Mouse (Mus musculus) neural tube, embryonic 14.5 days (tissue): ENCODE results near the gene Gpr137. TPM values are rescaled to one million over a fixed set of nuclear protein-coding genes. Genes with fewer than 3 reads are reported as not detected.
"Not testable (repeated sequence)": the region's sequence is repeated elsewhere in the genome, so short reads cannot be mapped to it uniquely, and the experiment has no call there.

ENCODE experiments used
- ATAC-seq: fragments of 200-750 bp; cut with Nextera tagmentation; 2 replicates; pipeline ENCODE4 v1.8.0; 2017; ENCODE audit warnings: low read depth, mild to moderate bottlenecking, moderate TSS enrichment, moderate library complexity
- H3K27ac ChIP-seq: fragments of 300-500 bp; sonication (generic); 2 replicates; pipeline ENCODE4 v1.5.1; 2014; ENCODE audit warnings: low read depth, mild to moderate bottlenecking, control low read depth, low read length, moderate library complexity, mixed read lengths
- H3K27me3 ChIP-seq: fragments of 300-500 bp; sonication (generic); 2 replicates; pipeline ENCODE4 v1.6.1; 2014; ENCODE audit warnings: low read length; ENCODE audit not compliant: control insufficient read depth, insufficient read depth
- H3K36me3 ChIP-seq: fragments of 300-500 bp; sonication (generic); 2 replicates; pipeline ENCODE4 v1.6.1; 2014; ENCODE audit warnings: low read length, mixed read lengths; ENCODE audit not compliant: control insufficient read depth, insufficient read depth
- H3K4me1 ChIP-seq: fragments of 300-500 bp; sonication (generic); 2 replicates; pipeline ENCODE4 v1.6.1; 2014; ENCODE audit warnings: low read length; ENCODE audit not compliant: control insufficient read depth, insufficient read depth
- H3K4me2 ChIP-seq: fragments of 300-500 bp; sonication (generic); 2 replicates; pipeline ENCODE4 v1.6.1; 2014; ENCODE audit warnings: mild to moderate bottlenecking, low read depth, low read length, control low read depth
- H3K4me3 ChIP-seq: fragments of 300-500 bp; sonication (generic); 2 replicates; pipeline ENCODE4 v1.5.1; 2014; ENCODE audit warnings: low read depth, low read length, control low read depth, mixed read lengths
- H3K9ac ChIP-seq: fragments of 300-500 bp; sonication (generic); replicated peaks from 2 replicates; pipeline ENCODE4 v1.6.1; 2014; ENCODE audit warnings: low read depth, mild to moderate bottlenecking, control low read depth, low read length, mixed read lengths
- H3K9me3 ChIP-seq: fragments of 300-500 bp; sonication (generic); 2 replicates; pipeline ENCODE4 v1.6.1; 2016; ENCODE audit warnings: low read length; ENCODE audit not compliant: control insufficient read depth
- WGBS: fragments of 180-500 bp; shearing (Covaris S2); extraction: QIAGEN DNeasy Blood & Tissue Kit; methylation state at CpG from one replicate; pipeline ENCODE4 v1.1.7; 2014; 5-methylcytosine and 5-hydroxymethylcytosine counted together
- polyA plus RNA-seq: library from polyadenylated mRNA; unstranded; fragments of >200 nt; fragmentation: Nextera tagmentation; extraction: Ambion mirVana; gene quantifications from 2 replicates; pipeline ENCODE4 v1.2.1, GENCODE M21; 2014

The Gpr137 gene
- polyA plus RNA-seq, 1 experiment from 2014 or later, result 59.6 TPM

GRCm38 (mm10) chr19:6906199-6906598 lies 36.1 kb downstream of the Gpr137 start:
- Histone ChIP-seq H3K4me3 (no peak overlapping the region), H3K36me3 (peaks cover 15% of the 10 kb centered on the region), H3K27ac (no peak overlapping the region), H3K9ac (no peak overlapping the region), H3K4me1 (peaks cover 15% of the 10 kb centered on the region), H3K9me3 (no peaks in the 10 kb centered on the region), H3K4me2 (no peak overlapping the region), H3K27me3 (no peaks in the 10 kb centered on the region)
- WGBS, result 86% methylated on average over 3 of the region's 3 CpGs
- no peak for ATAC-seq

- no peak for ATAC-seq
- Histone ChIP-seq H3K27me3 (no peaks in the 10 kb centered on the region), H3K9me3 (no peaks in the 10 kb centered on the region), H3K4me3 (no peak overlapping the region), H3K36me3 (peaks cover 15% of the 10 kb centered on the region), H3K27ac (no peak overlapping the region), H3K9ac (no peak overlapping the region), H3K4me1 (peaks cover 11% of the 10 kb centered on the region), H3K4me2 (no peak overlapping the region)
- WGBS, result 94% methylated on average over 11 of the region's 11 CpGs
Observed at GRCm38 (mm10) chr19:6905498-6906159, 36.7 kb downstream of the Gpr137 start.

GRCm38 (mm10) chr19:6904846-6905245 lies 37.4 kb downstream of the Gpr137 start:
- WGBS, result 93% methylated on average over 2 of the region's 2 CpGs
- Histone ChIP-seq H3K27me3 (no peaks in the 10 kb centered on the region), H3K9me3 (no peaks in the 10 kb centered on the region), H3K4me2 (no peak overlapping the region), H3K27ac (no peak overlapping the region), H3K9ac (no peak overlapping the region), H3K4me3 (no peak overlapping the region), H3K4me1 (peaks cover 11% of the 10 kb centered on the region), H3K36me3 (peaks cover 15% of the 10 kb centered on the region)
- ATAC-seq, result no peak

- Histone ChIP-seq H3K4me1 (peaks cover 4% of the 10 kb centered on the region), H3K9me3 (no peaks in the 10 kb centered on the region), H3K4me3 (no peak overlapping the region), H3K27me3 (no peaks in the 10 kb centered on the region), H3K4me2 (no peak overlapping the region), H3K9ac (no peak overlapping the region), H3K27ac (no peak overlapping the region), H3K36me3 (peaks cover 15% of the 10 kb centered on the region)
- ATAC-seq, result no peak
- 96% methylated on average over 1 of the region's 1 CpGs for WGBS
Observed at GRCm38 (mm10) chr19:6903031-6903430, 39.2 kb downstream of the Gpr137 start.

GRCm38 (mm10) chr19:6899641-6900040 lies 42.6 kb downstream of the Gpr137 start:
- Histone ChIP-seq H3K36me3 (peaks cover 2% of the 10 kb centered on the region; the same call in 1 of the 2 replicates), H3K4me2 (no peak overlapping the region), H3K4me3 (no peak overlapping the region), H3K9me3 (no peaks in the 10 kb centered on the region), H3K27ac (no peak overlapping the region), H3K9ac (no peak overlapping the region), H3K27me3 (no peaks in the 10 kb centered on the region), H3K4me1 (no peaks in the 10 kb centered on the region)
- ATAC-seq, result no peak
- 76% methylated on average over 4 of the region's 4 CpGs for WGBS

- H3K4me3 ChIP-seq, H3K4me1 ChIP-seq, ATAC-seq, H3K4me2 ChIP-seq, H3K27me3 ChIP-seq, H3K9me3 ChIP-seq, H3K36me3 ChIP-seq, H3K9ac ChIP-seq, H3K27ac ChIP-seq: not testable (repeated sequence)
- 95% methylated on average over 18 of the region's 18 CpGs for WGBS
Observed at GRCm38 (mm10) chr19:6895608-6896305, 46.5 kb downstream of the Gpr137 start.

- Histone ChIP-seq H3K4me1 (no peaks in the 10 kb centered on the region), H3K27me3 (no peaks in the 10 kb centered on the region), H3K4me2 (no peak overlapping the region), H3K27ac (no peak overlapping the region), H3K9me3 (no peaks in the 10 kb centered on the region), H3K4me3 (no peak overlapping the region), H3K36me3 (no peaks in the 10 kb centered on the region), H3K9ac (no peak overlapping the region)
- WGBS, result 93% methylated on average over 14 of the region's 14 CpGs
- ATAC-seq, result no peak
Observed at GRCm38 (mm10) chr19:6893731-6894451, 48.4 kb downstream of the Gpr137 start.

GRCm38 (mm10) chr19:6892512-6892911 lies 49.8 kb downstream of the Gpr137 start:
- Histone ChIP-seq H3K36me3 (no peaks in the 10 kb centered on the region), H3K4me1 (no peaks in the 10 kb centered on the region), H3K4me2 (no peak overlapping the region), H3K27me3 (no peaks in the 10 kb centered on the region), H3K9me3 (no peaks in the 10 kb centered on the region), H3K27ac (no peak overlapping the region), H3K4me3 (no peak overlapping the region), H3K9ac (no peak overlapping the region)
- no peak for ATAC-seq
- WGBS, result 65% methylated on average over 4 of the region's 4 CpGs
